Mouse (Mus musculus): ENCODE measurements around the gene Tmtc2.

DNA sequence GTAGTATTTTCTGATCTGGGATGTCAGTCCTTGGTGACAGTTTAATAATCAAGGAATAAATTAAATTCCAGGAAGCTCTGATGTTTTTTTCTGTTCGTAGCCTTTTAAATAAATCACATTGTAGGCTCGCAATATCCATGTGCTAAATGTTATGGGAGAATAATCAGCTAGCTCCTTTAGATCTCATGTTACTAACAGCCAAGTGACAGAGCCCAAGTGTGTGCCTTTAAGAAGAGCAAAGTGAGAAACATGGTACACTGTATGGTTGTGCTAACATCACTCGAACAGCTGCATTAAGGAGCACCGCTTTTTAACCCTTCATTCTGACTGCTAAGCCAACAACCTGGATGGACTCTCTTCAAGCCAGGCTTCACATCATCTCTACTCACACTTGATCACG, 146.2 kb downstream of the Tmtc2 start:
- TF ChIP-seq CTCF (IDR thresholded peaks at IDR 0.05; ENCODE audit: extremely low read depth, insufficient read length, insufficient replicate concordance, low read depth, low read length) (no peak), POLR2A (IDR thresholded peaks at IDR 0.05; ENCODE audit: low read depth, low read length) (no peak)

Measured in small intestine, adult 2 months (tissue).